Mouse (Mus musculus) stomach, embryonic 15.5 days (tissue): ENCODE measurements around the gene Aff3. TPM values are rescaled to one million over a fixed set of nuclear protein-coding genes. Genes with fewer than 3 reads are reported as not detected.

Source experiments
- ATAC-seq: fragments of 200-750 bp; cut with Nextera tagmentation; 2 replicates; pipeline ENCODE4 v1.8.0; 2017; ENCODE audit warnings: low read depth, moderate number of reproducible peaks, moderate TSS enrichment; ENCODE audit not compliant: insufficient read depth, low FRiP score
- H3K27ac ChIP-seq: fragments of 300-500 bp; sonication (generic); 2 replicates; pipeline ENCODE4 v1.5.1; 2015; ENCODE audit warnings: mild to moderate bottlenecking, inconsistent platforms
- H3K27me3 ChIP-seq: fragments of 300-500 bp; sonication (generic); replicated peaks from 2 replicates; pipeline ENCODE4 v1.6.1; 2015; ENCODE audit warnings: inconsistent platforms
- H3K36me3 ChIP-seq: fragments of 300-500 bp; sonication (generic); 2 replicates; pipeline ENCODE4 v1.6.1; 2015; ENCODE audit warnings: inconsistent platforms
- H3K4me1 ChIP-seq: fragments of 300-500 bp; sonication (generic); 2 replicates; pipeline ENCODE4 v1.6.1; 2015; ENCODE audit warnings: inconsistent platforms
- H3K4me2 ChIP-seq: fragments of 300-500 bp; sonication (generic); 2 replicates; pipeline ENCODE4 v1.6.1; 2015; ENCODE audit warnings: mild to moderate bottlenecking, inconsistent platforms
- H3K4me3 ChIP-seq: fragments of 300-500 bp; sonication (generic); replicated peaks from 2 replicates; pipeline ENCODE4 v1.5.1; 2015; ENCODE audit warnings: inconsistent platforms
- H3K9ac ChIP-seq: fragments of 300-500 bp; sonication (generic); 2 replicates; pipeline ENCODE4 v1.6.1; 2015; ENCODE audit warnings: inconsistent platforms
- H3K9me3 ChIP-seq: fragments of 300-500 bp; sonication (generic); 2 replicates; pipeline ENCODE4 v1.6.1; 2016; ENCODE audit warnings: inconsistent platforms
- WGBS: fragments of 180-500 bp; shearing (Covaris S2); methylation state at CpG from one replicate; pipeline ENCODE4 v1.1.7; 2015; 5-methylcytosine and 5-hydroxymethylcytosine counted together
- polyA plus RNA-seq: library from polyadenylated mRNA; unstranded; fragments of >200 nt; fragmentation: Nextera tagmentation; extraction: Ambion mirVana; gene quantifications from 2 replicates; pipeline ENCODE4 v1.2.1, GENCODE M21; 2015

The Aff3 gene
- polyA plus RNA-seq, 1 experiment from 2014 or later: 9.9 TPM

DNA sequence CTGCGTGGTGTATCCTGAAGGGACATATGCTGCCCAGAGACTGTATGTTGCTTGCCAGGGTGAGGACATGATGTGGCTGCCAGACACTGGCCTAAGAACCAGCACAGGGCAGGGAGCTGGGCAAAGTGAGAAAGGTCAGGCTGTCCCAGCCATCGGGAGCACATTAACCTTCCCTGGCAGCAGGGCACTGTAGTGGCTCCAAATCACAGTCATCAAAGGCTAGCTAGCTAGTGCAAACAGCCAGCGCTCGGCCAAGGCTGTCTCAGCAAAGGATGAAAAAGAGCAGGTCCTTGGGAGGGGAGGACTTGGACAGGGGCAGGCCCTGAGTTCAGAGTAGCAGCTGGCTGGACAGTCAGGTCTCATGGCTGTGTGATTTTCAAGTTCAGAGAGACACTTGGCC, 423.0 kb downstream of the Aff3 start:
- Histone ChIP-seq H3K4me3 (no peak overlapping the region), H3K9ac (no peak overlapping the region), H3K36me3 (no peaks in the 10 kb centered on the region), H3K27me3 (no peaks in the 10 kb centered on the region), H3K9me3 (no peaks in the 10 kb centered on the region), H3K4me1 (no peaks in the 10 kb centered on the region), H3K27ac (no peak overlapping the region), H3K4me2 (no peak overlapping the region)
- 52% methylated on average over 4 of the region's 4 CpGs for WGBS
- no peak for ATAC-seq

DNA sequence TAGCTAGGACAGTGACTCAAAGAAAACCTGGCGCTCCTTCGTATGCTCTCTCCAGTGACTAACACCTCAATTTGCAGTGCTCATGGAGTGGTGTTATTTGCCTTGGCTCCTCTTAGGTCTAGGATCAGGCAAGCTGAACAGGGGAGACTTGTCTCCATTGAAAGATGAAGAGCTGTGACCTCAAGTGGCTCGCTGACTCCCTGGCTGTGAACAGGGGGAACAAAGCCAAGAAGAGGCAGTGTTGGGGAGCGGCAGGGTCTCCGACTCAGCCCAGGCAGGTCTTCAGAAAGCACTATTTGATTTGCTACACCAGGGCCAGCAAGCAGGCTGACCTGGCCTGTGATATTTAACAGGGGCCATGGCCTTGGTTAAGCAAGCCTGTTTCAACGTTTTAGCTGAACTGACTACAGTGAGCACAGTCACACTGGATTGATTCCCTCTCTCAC, 423.5 kb downstream of the Aff3 start:
- no peaks in the 10 kb centered on the region for H3K4me1 ChIP-seq
- no peaks in the 10 kb centered on the region for H3K36me3 ChIP-seq
- no peak overlapping the region for H3K4me3 ChIP-seq
- no peak overlapping the region for H3K4me2 ChIP-seq
- WGBS: 68% methylated on average over 6 of the region's 6 CpGs
- ATAC-seq: no peak
- no peak overlapping the region for H3K9ac ChIP-seq
- H3K9me3 ChIP-seq: no peaks in the 10 kb centered on the region
- no peaks in the 10 kb centered on the region for H3K27me3 ChIP-seq
- no peak overlapping the region for H3K27ac ChIP-seq

DNA sequence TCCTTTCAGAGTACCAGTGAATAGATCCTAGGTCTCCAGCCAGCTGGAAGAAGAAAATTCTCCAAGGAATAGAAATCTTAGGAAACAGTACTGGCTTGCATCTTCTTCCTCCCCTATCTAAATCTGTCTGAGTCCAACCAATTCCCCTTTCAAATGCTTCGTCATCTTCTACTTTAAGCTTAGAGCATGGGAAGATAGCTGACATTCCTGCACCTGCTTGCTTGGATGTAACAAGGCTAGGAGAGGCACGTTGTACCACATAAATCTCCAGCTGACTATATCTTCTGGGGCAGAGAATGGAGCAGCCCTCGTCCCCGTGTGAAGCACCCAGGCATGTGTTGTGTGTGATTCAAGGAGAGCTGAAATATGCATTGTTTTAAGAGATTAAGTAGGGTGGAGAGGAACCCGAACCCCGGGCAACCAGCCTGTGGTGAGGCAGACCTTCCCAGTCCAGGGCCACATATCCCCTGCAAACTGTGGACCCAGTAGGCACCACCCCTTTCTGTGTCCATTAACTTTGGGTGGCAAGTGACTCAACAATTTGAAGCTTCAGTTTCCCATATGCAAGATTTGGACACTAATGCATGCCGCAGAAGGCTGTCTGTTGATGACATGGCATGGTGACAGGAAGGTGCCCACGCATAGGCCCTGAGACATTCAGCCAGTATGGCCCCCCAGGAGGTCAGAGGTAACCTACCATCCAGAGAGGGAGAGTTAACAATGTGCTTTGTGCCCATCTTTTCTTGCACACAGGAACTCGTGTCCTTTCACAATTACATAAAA, 424.1 kb downstream of the Aff3 start:
- WGBS: 83% methylated on average over 9 of the region's 9 CpGs
- H3K36me3 ChIP-seq: no peaks in the 10 kb centered on the region
- H3K4me3 ChIP-seq: no peak overlapping the region
- H3K27ac ChIP-seq: no peak overlapping the region
- no peak for ATAC-seq
- no peaks in the 10 kb centered on the region for H3K9me3 ChIP-seq
- H3K27me3 ChIP-seq: no peaks in the 10 kb centered on the region
- H3K4me1 ChIP-seq: no peaks in the 10 kb centered on the region
- no peak overlapping the region for H3K9ac ChIP-seq
- H3K4me2 ChIP-seq: no peak overlapping the region

DNA sequence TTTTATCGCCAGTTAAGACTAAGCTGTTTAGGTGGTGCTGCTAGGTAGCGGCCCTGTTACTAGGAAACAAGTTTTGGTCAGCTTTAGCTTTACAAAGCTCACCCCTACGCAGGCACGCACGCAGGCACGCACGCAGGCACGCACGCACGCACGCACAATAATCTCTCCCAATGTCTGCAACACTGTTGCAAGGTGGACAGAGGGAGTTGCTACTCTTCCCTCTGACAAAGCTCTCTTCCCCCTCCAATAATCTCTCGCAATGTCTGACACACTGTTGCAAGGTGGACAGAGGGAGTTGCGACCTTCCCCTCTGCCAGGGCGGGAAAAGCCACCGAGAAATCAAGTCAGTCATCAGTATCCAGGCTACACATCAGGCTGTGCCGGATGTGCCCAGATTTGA, 425.2 kb downstream of the Aff3 start:
- Histone ChIP-seq H3K27me3 (no peaks in the 10 kb centered on the region), H3K9me3 (no peaks in the 10 kb centered on the region), H3K4me1 (no peaks in the 10 kb centered on the region), H3K27ac (no peak overlapping the region), H3K4me3 (no peak overlapping the region), H3K4me2 (no peak overlapping the region), H3K9ac (no peak overlapping the region), H3K36me3 (no peaks in the 10 kb centered on the region)
- 94% methylated on average over 16 of the region's 16 CpGs for WGBS
- ATAC-seq: no peak

DNA sequence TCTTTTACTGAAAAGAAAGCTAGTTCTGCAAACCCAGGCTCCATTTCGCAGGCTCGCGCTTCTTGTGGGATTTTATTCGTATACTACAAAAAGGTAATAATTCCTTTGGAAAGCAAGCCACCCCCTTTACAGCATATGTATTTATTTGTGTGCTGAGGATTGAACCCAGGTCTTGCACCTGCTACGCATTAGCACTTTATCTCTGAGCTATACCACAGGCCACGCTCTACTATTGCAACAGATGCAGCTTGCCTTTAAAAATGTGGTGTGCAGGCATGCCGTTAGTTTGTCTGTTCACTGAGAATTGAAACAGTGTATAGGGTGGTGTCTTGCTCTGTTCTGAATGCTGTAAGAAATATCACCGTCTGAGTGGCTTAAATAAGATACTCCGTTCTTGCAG, 426.9 kb downstream of the Aff3 start:
- Histone ChIP-seq H3K36me3 (no peaks in the 10 kb centered on the region), H3K27me3 (no peaks in the 10 kb centered on the region)
- WGBS: 93% methylated on average over 9 of the region's 9 CpGs

DNA sequence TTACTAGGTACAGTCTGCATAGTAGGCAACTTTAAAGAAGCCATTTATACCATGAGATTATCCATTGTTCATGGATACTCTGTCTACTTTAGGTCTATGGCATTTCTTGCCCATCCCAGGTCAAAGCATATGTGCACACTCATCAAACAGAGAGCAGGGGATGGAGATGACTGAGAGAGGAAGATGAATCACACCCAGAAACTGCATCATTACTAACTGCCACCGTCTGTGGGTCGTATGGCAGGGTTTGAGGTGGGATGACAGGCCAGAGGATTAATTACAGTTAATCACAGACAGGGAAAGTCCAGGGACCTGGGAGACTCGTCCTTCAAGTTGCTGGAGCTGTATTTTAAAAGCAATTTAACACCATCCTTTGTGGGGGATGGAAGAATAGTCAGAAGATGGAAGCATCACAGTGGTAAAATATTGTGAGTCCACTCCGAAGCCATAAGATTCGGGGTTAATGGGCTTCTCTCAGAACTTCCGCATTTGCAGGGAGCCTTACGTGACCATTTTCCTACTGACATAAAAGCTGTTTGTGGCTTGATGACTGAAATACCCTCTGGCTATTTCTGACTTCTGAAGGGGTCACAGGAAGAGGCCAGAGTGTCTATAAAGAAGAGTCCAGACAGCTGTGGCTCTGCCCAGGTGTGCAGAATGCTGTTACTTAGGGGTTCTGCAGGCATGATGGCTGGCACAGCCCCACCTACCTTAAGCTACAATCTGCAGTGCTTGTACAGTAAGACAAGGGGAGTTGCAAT, 427.5 kb downstream of the Aff3 start:
- no peak overlapping the region for H3K9ac ChIP-seq
- H3K9me3 ChIP-seq: no peaks in the 10 kb centered on the region
- no peaks in the 10 kb centered on the region for H3K4me1 ChIP-seq
- H3K4me3 ChIP-seq: no peak overlapping the region
- no peak overlapping the region for H3K27ac ChIP-seq
- ATAC-seq: no peak
- H3K27me3 ChIP-seq: no peaks in the 10 kb centered on the region
- H3K36me3 ChIP-seq: no peaks in the 10 kb centered on the region
- no peak overlapping the region for H3K4me2 ChIP-seq
- 55% methylated on average over 7 of the region's 7 CpGs for WGBS

More for the DNA sequence above, 426.9 kb downstream of the Aff3 start:
- Histone ChIP-seq H3K9me3 (no peaks in the 10 kb centered on the region), H3K9ac (no peak overlapping the region), H3K4me1 (no peaks in the 10 kb centered on the region), H3K4me3 (no peak overlapping the region), H3K27ac (no peak overlapping the region), H3K4me2 (no peak overlapping the region)
- no peak for ATAC-seq

DNA sequence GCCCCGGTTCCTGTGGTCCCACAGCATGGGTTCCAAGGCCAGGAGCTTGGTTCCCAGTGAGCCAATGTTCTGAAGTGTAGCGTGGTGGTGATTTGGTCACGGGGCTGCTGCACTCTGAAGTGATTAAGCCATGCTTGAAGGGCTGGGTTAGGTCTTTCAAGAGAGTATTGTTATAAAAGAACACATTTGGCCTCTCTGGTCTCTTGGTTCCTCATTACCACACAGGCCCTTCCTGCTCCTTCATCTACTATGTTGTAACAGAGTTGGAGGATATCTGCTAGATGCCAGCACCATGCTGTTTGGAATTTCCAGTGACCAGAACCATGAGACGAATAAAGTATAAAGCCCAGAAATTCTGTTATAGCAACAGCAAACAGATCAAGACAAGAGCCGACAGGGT, 431.6 kb downstream of the Aff3 start:
- Histone ChIP-seq H3K4me3 (no peak overlapping the region), H3K4me2 (no peak overlapping the region), H3K36me3 (no peaks in the 10 kb centered on the region), H3K27me3 (no peaks in the 10 kb centered on the region), H3K4me1 (no peaks in the 10 kb centered on the region), H3K9ac (no peak overlapping the region), H3K9me3 (no peaks in the 10 kb centered on the region), H3K27ac (no peak overlapping the region)
- 88% methylated on average over 5 of the region's 5 CpGs for WGBS
- ATAC-seq: no peak

DNA sequence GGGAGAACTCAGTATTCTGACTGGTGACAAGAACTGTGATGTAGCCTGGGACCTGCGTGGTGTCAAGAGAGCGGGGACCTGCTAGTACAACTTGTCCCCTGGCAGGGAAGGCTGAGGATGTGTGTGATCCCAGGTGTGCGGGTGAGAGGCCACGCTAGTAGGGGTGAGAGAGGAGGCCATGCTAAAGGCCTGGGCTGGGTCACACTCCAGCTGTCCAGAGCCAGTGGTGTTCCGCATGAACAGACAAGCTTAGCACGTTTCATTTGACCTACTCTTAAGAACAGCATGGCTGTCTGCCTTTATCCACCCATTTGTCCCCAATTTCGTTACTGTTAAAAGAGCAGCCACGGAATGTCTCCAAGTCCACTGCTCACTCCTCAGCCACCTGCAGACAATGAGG, 434.7 kb downstream of the Aff3 start:
- 90% methylated on average over 8 of the region's 8 CpGs for WGBS
- Histone ChIP-seq H3K9ac (no peak overlapping the region), H3K27me3 (no peaks in the 10 kb centered on the region), H3K9me3 (no peaks in the 10 kb centered on the region), H3K4me3 (no peak overlapping the region), H3K36me3 (0 out of 2 replicates have a peak, but pooled peaks cover 4% of the 10 kb centered on the region), H3K4me2 (no peak overlapping the region), H3K4me1 (no peaks in the 10 kb centered on the region), H3K27ac (no peak overlapping the region)
- ATAC-seq: no peak

DNA sequence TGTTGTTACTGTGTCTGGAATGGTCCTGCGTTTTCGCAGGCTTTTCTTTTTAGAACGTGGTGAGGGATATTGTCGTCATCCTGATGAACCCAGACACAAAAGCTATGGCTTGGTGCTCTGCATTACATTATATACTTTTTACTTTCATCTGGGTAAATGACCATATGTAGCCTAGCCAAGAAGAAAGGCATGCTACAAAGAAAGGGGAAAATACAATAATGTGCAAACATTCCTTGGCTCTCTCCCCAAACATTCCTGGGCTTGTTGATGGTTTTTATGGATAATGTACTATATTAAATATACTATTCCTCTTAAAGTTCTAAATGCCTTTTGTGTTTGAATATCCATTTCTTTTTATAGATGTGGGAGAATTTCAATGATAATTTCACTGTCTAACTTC, 435.9 kb downstream of the Aff3 start:
- Histone ChIP-seq H3K36me3 (0 out of 2 replicates have a peak, but pooled peaks cover 4% of the 10 kb centered on the region), H3K27ac (no peak overlapping the region), H3K4me2 (no peak overlapping the region), H3K9me3 (no peaks in the 10 kb centered on the region), H3K4me1 (no peaks in the 10 kb centered on the region), H3K27me3 (no peaks in the 10 kb centered on the region), H3K9ac (no peak overlapping the region), H3K4me3 (no peak overlapping the region)
- ATAC-seq: no peak
- 77% methylated on average over 4 of the region's 4 CpGs for WGBS

DNA sequence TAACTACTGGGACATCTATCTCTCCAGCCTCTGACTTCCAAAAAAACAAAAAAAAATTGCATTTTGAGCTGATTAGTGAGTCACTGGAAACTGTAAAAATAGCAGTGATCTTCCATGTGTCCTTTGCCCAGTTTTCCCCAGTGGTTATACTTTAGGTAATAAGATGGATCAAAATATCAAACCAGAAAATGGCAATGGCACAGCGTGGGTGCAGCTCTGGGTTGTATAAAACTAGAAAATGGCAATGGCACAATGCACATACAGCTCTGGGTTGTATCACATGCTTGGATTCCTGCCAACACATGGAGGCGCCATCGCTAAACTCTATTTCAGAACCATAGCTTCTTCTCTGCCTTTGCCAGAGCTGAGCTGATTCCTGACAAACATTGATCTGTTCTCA, 439.6 kb downstream of the Aff3 start:
- no peaks in the 10 kb centered on the region for H3K4me1 ChIP-seq
- no peak overlapping the region for H3K27ac ChIP-seq
- no peak overlapping the region for H3K4me2 ChIP-seq
- H3K4me3 ChIP-seq: no peak overlapping the region
- H3K27me3 ChIP-seq: no peaks in the 10 kb centered on the region
- no peak for ATAC-seq
- WGBS: 95% methylated on average over 3 of the region's 3 CpGs
- 0 out of 2 replicates have a peak, but pooled peaks cover 4% of the 10 kb centered on the region for H3K36me3 ChIP-seq
- H3K9ac ChIP-seq: no peak overlapping the region
- no peaks in the 10 kb centered on the region for H3K9me3 ChIP-seq

DNA sequence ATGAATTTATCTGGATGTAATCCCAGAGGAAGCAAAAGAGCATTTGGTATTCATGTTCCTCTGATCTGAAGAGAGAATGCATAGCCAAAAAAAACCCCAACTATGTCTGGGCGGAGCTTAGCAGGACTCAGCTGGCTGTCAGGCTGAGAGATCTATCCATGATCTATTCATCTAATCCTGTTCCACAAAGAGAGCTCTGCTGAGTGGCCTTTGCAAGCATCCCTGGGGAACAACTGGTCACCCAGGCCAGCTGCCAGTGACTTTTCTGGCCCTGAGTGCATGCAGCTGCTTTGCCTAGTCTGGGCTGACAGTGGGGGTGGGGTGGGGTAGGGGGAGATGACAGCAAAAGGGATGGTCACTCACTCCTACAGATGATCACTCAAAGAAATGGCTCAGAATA, 442.6 kb downstream of the Aff3 start:
- H3K36me3 ChIP-seq: 0 out of 2 replicates have a peak, but pooled peaks cover 4% of the 10 kb centered on the region
- H3K9me3 ChIP-seq: no peaks in the 10 kb centered on the region
- no peak overlapping the region for H3K4me3 ChIP-seq
- H3K27me3 ChIP-seq: no peaks in the 10 kb centered on the region
- no peak overlapping the region for H3K4me2 ChIP-seq
- H3K4me1 ChIP-seq: peaks cover 4% of the 10 kb centered on the region
- H3K27ac ChIP-seq: no peak overlapping the region
- 83% methylated on average over 1 of the region's 1 CpGs for WGBS
- no peak overlapping the region for H3K9ac ChIP-seq
- ATAC-seq: peak; percentile 35; the same call in 1 of the 2 replicates

DNA sequence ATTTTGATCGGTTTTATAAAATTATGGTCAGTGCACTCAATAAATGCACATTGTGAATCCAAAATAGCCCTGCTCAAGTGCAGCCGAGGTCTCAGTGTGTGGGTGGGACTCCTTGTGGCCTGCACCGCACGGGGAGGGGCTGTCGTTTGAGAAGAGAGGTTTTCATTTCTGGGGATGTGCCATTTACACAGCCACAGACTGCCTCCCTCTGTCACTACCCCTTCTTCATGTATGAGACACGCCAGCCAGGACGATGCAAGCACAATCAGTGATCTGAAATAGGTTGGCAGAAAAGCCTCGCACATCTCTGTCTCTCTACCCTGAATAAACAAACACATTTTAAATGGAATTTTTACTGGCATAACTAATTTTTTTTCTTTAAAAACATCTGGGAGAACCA, 443.3 kb downstream of the Aff3 start:
- H3K4me3 ChIP-seq: no peak overlapping the region
- H3K27ac ChIP-seq: no peak overlapping the region
- no peak overlapping the region for H3K9ac ChIP-seq
- no peak overlapping the region for H3K4me2 ChIP-seq
- ATAC-seq: no peak
- no peaks in the 10 kb centered on the region for H3K27me3 ChIP-seq
- H3K9me3 ChIP-seq: no peaks in the 10 kb centered on the region
- 0 out of 2 replicates have a peak, but pooled peaks cover 4% of the 10 kb centered on the region for H3K36me3 ChIP-seq
- H3K4me1 ChIP-seq: peaks cover 4% of the 10 kb centered on the region
- 77% methylated on average over 8 of the region's 8 CpGs for WGBS
